Mouse (Mus musculus) ES-Bruce4 (cell line): ENCODE data around the gene Uroc1. TPM values are rescaled to one million over a fixed set of nuclear protein-coding genes. Genes with fewer than 3 reads are reported as not detected.

Experiments used
- H3K27ac ChIP-seq: 2 replicates; pipeline ENCODE4 v1.5.1; 2012; ENCODE audit warnings: low read length, inconsistent platforms; ENCODE audit not compliant: insufficient read depth
- H3K27me3 ChIP-seq: 2 replicates; pipeline ENCODE4 v1.6.1; 2012; ENCODE audit warnings: mild to moderate bottlenecking, low read length, inconsistent platforms; ENCODE audit not compliant: control insufficient read depth, poor library complexity, insufficient read depth, severe bottlenecking
- H3K36me3 ChIP-seq: 2 replicates; pipeline ENCODE4 v1.6.1; 2012; ENCODE audit warnings: inconsistent platforms, mild to moderate bottlenecking, low read length, moderate library complexity; ENCODE audit not compliant: control insufficient read depth, poor library complexity, insufficient read depth, severe bottlenecking
- H3K4me1 ChIP-seq: one replicate; pipeline ENCODE4 v1.8.1; 2011; ENCODE audit warnings: low read length; ENCODE audit not compliant: control insufficient read depth, insufficient read depth
- H3K4me3 ChIP-seq: 2 replicates; pipeline ENCODE4 v1.5.1; 2011; ENCODE audit warnings: low read depth, mild to moderate bottlenecking, low read length
- H3K9ac ChIP-seq: 2 replicates; pipeline ENCODE4 v1.6.1; 2012; ENCODE audit warnings: low read depth, mild to moderate bottlenecking, inconsistent platforms; ENCODE audit not compliant: poor library complexity, severe bottlenecking
- H3K9me3 ChIP-seq: replicated peaks from 2 replicates; pipeline ENCODE4 v1.6.1; 2012; ENCODE audit warnings: mild to moderate bottlenecking, low read length, inconsistent platforms; ENCODE audit not compliant: control insufficient read depth, poor library complexity, insufficient read depth, severe bottlenecking
- CTCF ChIP-seq: IDR thresholded peaks from one replicate; pipeline ENCODE4 v1.8.1; 2011; ENCODE audit warnings: low read depth, low read length
- EP300 ChIP-seq: IDR thresholded peaks from 2 replicates; pipeline ENCODE4 v1.6.1; 2011; ENCODE audit warnings: low read depth, low read length; ENCODE audit not compliant: insufficient read depth
- POLR2A ChIP-seq: IDR thresholded peaks from one replicate; pipeline ENCODE4 v1.8.1; 2011; ENCODE audit warnings: low read length; ENCODE audit not compliant: insufficient read depth
- polyA plus RNA-seq: library from polyadenylated mRNA; stranded (reverse); fragments of >200 nt; gene quantifications from 2 replicates; pipeline ENCODE4 v1.2.4, GENCODE M21; 2011; ENCODE audit warnings: low read depth; ENCODE audit not compliant: missing spikeins, insufficient read depth, insufficient read length

Gene Uroc1
- polyA plus RNA-seq, 1 experiment: not detected

- no peak overlapping the region for H3K9ac ChIP-seq
- no peaks in the 10 kb centered on the region for H3K27me3 ChIP-seq
- no peak for TF ChIP-seq POLR2A
- H3K27ac ChIP-seq: no peak overlapping the region
- H3K36me3 ChIP-seq: no peaks in the 10 kb centered on the region
- H3K4me1 ChIP-seq: no peaks in the 10 kb centered on the region
- H3K9me3 ChIP-seq: no peaks in the 10 kb centered on the region
- H3K4me3 ChIP-seq: no peak overlapping the region
These were observed 64.2 kb downstream of the Uroc1 start for GRCm38 (mm10) chr6:90397291-90397690.

- no peak overlapping the region for H3K27ac ChIP-seq
- H3K9me3 ChIP-seq: no peaks in the 10 kb centered on the region
- H3K9ac ChIP-seq: no peak overlapping the region
- no peaks in the 10 kb centered on the region for H3K4me1 ChIP-seq
- TF ChIP-seq EP300 (no peak), CTCF (no peak), POLR2A (no peak)
- H3K4me3 ChIP-seq: no peak overlapping the region
- H3K36me3 ChIP-seq: no peaks in the 10 kb centered on the region
- no peaks in the 10 kb centered on the region for H3K27me3 ChIP-seq
These were observed 75.5 kb downstream of the Uroc1 start for GRCm38 (mm10) chr6:90408632-90409031.

GRCm38 (mm10) chr6:90410972-90411371, 77.9 kb downstream of the Uroc1 start:
- no peak overlapping the region for H3K4me3 ChIP-seq
- H3K27me3 ChIP-seq: no peaks in the 10 kb centered on the region
- no peaks in the 10 kb centered on the region for H3K36me3 ChIP-seq
- H3K9me3 ChIP-seq: no peaks in the 10 kb centered on the region
- no peak overlapping the region for H3K27ac ChIP-seq
- H3K9ac ChIP-seq: no peak overlapping the region
- H3K4me1 ChIP-seq: no peaks in the 10 kb centered on the region
- no peak for TF ChIP-seq POLR2A
- no peak for TF ChIP-seq EP300
- no peak for TF ChIP-seq CTCF

- TF ChIP-seq POLR2A (no peak), EP300 (no peak)
- no peaks in the 10 kb centered on the region for H3K9me3 ChIP-seq
- H3K9ac ChIP-seq: no peak overlapping the region
- H3K27ac ChIP-seq: no peak overlapping the region
- H3K4me3 ChIP-seq: no peak overlapping the region
- no peaks in the 10 kb centered on the region for H3K27me3 ChIP-seq
- no peaks in the 10 kb centered on the region for H3K4me1 ChIP-seq
- H3K36me3 ChIP-seq: no peaks in the 10 kb centered on the region
These were observed 78.8 kb downstream of the Uroc1 start for GRCm38 (mm10) chr6:90411926-90412325.

Other genes starting within 250 kb of the Uroc1 start
- gene Vmn1r50, start 231.9 kb upstream of the Uroc1 start, polyA plus RNA-seq: not detected in 2 replicates
- gene Vmn1r51, start 210.7 kb upstream of the Uroc1 start, polyA plus RNA-seq: not detected in 2 replicates
- not detected in 2 replicates for gene Vmn1r52, start 158.5 kb upstream of the Uroc1 start, polyA plus RNA-seq
- not detected in 2 replicates for gene V1ra8, start 130.5 kb upstream of the Uroc1 start, polyA plus RNA-seq
- 0.72 and 0.79 TPM in 2 replicates for gene Vmn1r53, start 108.8 kb upstream of the Uroc1 start, polyA plus RNA-seq
- not detected in 2 replicates for gene Vmn1r54, start 87.0 kb upstream of the Uroc1 start, polyA plus RNA-seq
- gene BC048671, start 32.1 kb upstream of the Uroc1 start, polyA plus RNA-seq: not detected in 2 replicates
- gene Chst13, start 8.1 kb upstream of the Uroc1 start, polyA plus RNA-seq: not detected in 2 replicates
- 11.7 and 13.3 TPM in 2 replicates for gene Zxdc, start 36.2 kb downstream of the Uroc1 start, polyA plus RNA-seq
- 2.1 TPM in 1 of 2 replicates, not detected in the other for gene Cfap100, start 95.5 kb downstream of the Uroc1 start, polyA plus RNA-seq
- 4.8 and 7.4 TPM in 2 replicates for gene Klf15, start 129.3 kb downstream of the Uroc1 start, polyA plus RNA-seq
- 5.0 and 5.8 TPM in 2 replicates for gene Aldh1l1, start 153.1 kb downstream of the Uroc1 start, polyA plus RNA-seq